Mouse (Mus musculus): ENCODE measurements around the gene Fam24a.
A peak's percentile ranks its signal among the peaks of the same experiment; 100 is the strongest.

Fam24a gene

GRCm38 (mm10) chr7:131333564-131333963, at the start of gene Fam24a:
Gene Fam24a, plus strand, starts transcription at chr7:131333864.
- DNase-seq (ENCODE audit: low read depth, low spot score): no peak

DNA sequence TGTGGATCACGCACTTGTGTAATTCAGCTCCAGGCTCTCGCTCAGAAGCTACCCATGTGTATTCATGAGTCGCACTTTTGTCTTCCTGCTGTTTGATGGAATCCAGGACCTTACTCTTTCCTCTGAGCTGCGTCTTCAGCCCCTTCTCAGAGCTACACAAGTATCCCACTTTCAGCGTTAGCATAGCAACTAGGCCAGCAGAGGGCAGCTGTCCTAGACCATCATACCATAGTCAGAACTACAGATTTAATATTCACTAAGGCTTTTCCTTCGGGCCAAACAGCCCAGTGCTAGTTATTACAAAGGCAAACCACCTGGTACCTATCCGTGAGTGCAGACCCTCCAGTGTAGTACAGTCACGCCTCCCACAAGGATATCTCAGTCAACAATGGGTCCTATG, 36.5 kb upstream of the Fam24a start:
- no peak for DNase-seq (ENCODE audit: low read depth, low spot score)

- DNase-seq (ENCODE audit: low read depth, low spot score): no peak
Observed at GRCm38 (mm10) chr7:131303340-131303739, 30.3 kb upstream of the Fam24a start.

DNA sequence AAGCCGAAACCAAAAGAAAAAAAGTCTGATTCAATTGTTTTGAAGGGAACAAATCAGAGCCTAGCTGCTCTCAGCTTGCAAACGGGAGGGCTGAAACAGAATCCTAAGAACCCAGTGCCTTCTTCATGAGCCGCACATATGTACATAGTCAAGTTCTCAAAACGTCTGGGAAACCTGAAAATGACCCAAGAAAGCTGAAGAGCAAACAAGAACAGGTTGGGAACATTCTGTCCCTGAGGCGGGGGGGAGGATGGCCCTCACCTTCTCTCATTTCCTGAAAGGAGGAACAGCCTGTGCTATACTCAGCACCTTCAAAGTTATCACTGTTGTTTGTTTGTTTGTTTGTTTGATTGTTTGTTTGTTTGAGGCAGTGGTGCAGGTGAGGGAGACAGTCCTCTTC, 26.9 kb upstream of the Fam24a start:
- no peak for DNase-seq (ENCODE audit: low read depth, low spot score)

GRCm38 (mm10) chr7:131314493-131314892, 19.2 kb upstream of the Fam24a start:
- no peak for DNase-seq (ENCODE audit: low read depth, low spot score)

DNA sequence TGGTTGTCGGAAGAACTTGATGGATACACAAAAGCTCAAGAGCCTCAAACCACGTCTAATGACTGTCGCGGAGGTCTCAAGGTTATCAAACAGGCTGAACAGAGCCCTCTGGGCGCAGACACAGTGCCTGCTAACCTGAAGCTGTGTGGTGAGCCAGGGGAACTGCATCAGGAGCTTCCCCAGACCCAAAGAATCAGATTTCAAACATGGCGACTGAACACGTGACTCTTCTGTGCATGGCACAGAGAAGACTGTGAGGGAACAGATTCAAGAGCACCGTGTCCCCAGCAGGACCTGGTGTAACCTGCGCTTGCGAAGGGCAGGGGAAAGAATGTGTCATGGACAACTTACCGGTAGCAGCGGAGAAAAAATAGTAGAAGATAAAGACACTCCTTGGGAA, 16.1 kb upstream of the Fam24a start:
- DNase-seq (ENCODE audit: low read depth, low spot score): no peak

DNA sequence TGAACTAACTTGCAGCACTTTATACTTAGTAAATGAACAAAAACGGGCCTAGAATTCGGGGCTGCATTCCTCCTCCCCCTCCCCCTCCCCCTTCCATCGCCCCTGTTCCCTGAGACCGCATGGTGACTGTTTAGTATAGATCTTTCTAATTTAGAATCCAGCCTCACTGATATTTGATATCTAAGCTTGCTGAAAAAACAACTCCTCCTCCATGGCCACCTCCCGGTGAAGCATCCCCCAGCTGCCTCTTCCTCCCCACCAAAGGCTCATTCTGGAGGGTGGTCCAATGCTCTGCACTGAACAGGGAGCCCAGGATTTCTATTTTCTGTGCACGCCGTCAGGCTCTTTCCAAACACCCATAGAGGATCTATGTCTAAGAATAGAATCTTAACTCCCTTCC, 15.3 kb upstream of the Fam24a start:
- DNase-seq (ENCODE audit: low read depth, low spot score): peak; percentile 16

DNA sequence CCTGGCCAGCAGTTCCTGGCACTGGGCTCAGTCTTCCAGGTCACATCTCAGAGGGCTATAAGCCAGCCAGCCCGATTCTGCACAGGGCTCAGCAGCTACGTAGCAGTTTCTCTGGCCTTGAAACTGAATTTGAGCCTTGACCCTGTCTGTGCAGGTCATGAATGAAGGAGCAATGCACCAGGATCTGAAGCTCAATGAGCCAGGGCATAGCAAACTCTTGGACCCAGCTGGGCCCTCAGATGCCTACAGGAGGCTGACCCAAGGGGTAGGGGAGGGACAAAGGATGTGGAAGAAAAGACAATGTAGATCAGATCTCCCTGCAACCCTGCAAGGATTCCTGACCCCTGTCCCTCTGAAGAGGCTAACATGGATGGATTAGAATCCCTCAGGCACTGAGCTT, 11.5 kb upstream of the Fam24a start, which contains the start of gene Cuzd1:
TSS of gene Cuzd1 (minus strand) at position 101 of the 400 bp plus-strand sequence.
- DNase-seq (ENCODE audit: low read depth, low spot score): no peak

- DNase-seq (ENCODE audit: low read depth, low spot score): no peak
Observed at GRCm38 (mm10) chr7:131327054-131327453, 6.6 kb upstream of the Fam24a start.

DNA sequence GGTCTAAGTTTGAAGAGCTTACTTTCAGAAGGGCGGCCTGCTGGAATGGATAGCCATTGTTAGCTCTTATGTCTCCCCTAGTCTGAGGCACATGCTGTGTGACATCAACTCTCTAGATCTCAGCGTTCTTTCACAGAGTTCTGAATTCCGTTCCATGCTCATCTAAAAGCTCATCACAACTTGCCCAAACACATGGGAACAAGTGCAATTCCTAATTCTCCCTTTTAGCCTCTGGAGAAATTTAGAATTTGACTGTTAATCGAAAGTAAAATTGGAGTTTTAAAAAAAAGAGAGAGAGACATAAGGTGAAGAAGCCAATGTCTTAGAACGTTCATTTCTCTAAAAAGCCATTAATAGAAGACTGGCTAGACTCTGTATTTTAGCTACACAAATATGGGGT, 4.2 kb upstream of the Fam24a start, which contains the start of gene Fam24b:
TSS of gene Fam24b (minus strand) at position 101 of the 400 bp plus-strand sequence.
- DNase-seq (ENCODE audit: low read depth, low spot score): no peak

GRCm38 (mm10) chr7:131331688-131332087, 2.0 kb upstream of the Fam24a start:
- no peak for DNase-seq (ENCODE audit: low read depth, low spot score)

GRCm38 (mm10) chr7:131337502-131338068, 3.9 kb downstream of the Fam24a start:
- no peak for DNase-seq (ENCODE audit: low read depth, low spot score)

- DNase-seq (ENCODE audit: low read depth, low spot score): no peak
Observed at GRCm38 (mm10) chr7:131345856-131346541, 12.3 kb downstream of the Fam24a start.

DNA sequence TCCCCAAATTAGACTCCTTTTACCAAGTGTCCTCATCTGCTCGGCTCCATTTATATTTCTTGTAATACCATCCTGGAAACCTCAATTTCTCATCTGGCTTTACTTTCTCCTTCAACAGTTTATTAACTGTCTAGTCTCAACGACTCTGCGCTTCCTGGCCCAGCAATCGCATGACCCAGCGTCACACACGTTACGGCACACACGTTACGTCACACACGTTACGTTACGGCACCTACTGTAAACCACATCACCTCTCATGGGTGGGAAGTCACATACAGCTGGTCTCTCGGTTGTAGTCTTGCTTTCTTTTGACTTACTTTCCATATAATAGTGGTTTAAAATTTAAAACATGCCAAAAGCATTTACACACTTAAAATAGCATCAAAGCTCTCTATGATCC, 22.4 kb downstream of the Fam24a start:
- DNase-seq (ENCODE audit: low read depth, low spot score): no peak

DNA sequence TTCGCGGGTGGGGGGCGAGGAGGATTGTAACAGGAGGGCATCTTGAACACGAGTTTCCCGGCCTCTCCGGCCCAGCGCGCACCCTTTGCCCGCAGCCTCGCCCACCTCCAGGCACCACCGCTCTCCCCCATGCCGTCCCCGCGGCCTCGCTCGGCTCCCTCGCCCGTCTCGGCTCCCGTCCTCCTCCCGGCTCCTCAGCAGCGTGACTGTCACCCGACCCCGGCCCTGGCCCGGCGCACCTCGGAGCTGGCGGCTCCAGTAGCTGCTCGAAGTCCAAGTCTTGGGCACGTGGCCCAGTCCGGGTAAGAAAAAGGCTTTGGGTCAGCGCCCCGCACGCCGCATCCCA, 28.6 kb downstream of the Fam24a start:
- DNase-seq (ENCODE audit: low read depth, low spot score): no peak

DNA sequence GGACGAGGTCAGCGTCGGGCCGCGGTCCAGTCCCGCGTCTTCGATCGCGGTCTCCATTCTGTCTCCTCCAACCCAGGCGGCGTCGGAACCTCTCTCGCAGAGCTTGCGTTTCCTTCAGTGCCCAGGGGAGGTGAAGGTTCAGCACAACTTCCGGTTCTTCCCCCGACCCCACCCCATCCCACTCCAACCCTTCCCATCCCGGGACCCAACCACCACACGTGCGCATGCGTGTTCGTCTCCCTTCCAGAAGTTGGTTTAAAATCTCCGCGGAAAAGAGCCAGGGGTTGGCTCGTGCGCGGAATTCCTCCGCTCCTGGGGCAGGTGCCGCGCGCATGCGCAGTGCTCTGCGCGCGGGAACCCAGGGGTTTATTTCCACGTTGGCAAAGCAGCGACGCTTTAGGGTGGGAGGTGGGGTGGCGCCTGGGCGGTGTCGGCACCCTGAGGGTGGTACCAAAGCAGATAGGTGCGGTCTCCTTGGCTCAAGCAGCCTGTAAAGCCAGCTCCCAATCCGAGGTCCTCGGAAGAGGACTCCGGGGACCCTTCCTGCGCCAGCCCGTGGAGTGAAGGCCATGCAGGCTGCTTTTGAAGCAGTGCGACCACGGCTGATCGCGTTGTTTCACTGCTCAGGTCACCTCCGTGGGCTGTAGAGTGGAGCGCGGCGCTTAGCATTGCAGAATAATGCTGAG, 29.1 kb downstream of the Fam24a start, which contains the start of gene 2310057M21Rik:
TSS of gene 2310057M21Rik (minus strand) at position 145 of the 686 bp plus-strand sequence.
- DNase-seq (ENCODE audit: low read depth, low spot score): peak; percentile 97

DNA sequence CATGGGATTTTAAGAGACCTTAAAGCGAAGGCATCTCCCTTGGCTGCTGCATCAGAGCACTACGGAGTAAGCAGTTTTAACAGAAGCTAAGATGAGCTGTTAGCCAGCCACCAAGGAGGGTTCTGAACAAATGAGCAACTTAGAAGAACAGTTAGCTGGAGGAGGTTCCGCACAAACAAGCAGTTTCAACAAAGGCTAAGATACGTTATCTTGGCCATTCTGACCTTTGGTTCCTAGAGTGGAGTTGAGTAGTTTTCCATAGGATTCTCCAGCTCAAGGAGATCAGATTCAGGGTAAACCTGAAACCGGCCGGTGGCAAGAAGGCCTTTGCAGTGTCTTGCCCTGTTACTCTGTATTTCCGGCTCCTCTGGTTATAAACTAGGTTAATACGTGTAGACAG, 30.5 kb downstream of the Fam24a start:
- DNase-seq (ENCODE audit: low read depth, low spot score): no peak

DNA sequence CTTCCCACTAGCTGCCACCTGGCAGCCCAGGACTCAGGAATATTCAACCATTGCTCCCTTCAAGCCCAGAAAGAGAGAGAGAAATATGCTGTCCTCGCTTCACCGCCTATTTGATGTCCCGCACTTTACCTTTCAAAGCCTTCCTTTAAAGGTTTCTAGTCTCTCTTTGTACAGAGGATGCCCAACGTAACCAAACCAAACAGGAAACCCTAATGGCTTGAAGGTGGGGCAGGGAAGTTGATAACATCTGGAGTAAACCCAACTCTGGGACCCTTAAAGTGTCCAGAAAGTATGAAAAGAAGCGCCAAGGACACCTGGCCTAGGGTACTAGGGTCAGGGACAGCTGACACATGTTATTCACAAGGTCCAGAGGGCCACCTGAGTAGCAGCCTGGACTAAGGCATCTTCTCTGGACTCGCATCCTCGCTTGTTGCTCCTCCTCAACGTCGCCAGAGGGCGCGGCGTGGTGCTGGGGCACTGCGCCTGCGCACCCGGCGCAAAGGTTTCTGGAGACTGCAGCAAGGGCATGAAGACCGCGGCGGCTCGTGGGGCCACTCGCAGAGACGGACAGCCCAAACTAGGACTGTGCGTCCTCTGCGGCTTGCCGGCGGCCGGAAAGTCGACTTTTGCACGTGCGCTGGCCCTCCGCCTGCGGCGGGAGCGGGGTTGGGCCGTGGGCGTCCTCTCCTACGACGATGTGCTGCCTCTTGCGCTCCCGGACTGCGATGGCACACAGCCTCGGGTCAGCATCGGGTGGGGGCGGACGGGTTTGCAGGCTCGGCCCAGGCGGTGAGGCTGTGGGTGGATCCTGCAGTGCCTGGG, 37.2 kb downstream of the Fam24a start, which contains the start of gene Pstk:
TSS of gene Pstk (plus strand) at position 494 of the 822 bp plus-strand sequence.
- peak; percentile 81 for DNase-seq (ENCODE audit: low read depth, low spot score)

DNA sequence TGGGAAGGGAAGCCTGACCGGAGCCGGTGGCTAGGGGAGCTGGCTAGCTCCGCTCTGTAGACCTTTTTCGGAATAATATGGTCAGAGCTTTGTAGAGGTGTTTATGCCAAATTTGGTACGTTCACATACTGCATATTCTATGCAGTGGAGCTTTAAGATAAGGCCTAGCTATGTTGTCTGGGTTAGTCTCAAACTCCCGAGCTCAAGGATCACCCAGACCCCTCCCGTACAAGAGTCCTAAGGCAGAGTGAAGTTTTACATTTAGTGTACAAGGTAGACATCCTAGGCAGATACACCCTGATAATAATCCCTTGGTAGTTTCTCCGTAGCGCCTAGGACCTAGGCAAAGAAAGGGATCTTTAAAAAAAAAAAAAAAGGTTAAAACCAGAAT, 37.8 kb downstream of the Fam24a start:
- DNase-seq (ENCODE audit: low read depth, low spot score): no peak

- DNase-seq (ENCODE audit: low read depth, low spot score): no peak
Observed at GRCm38 (mm10) chr7:131371880-131372651, 38.4 kb downstream of the Fam24a start.

All from telencephalon, adult 2 months (tissue).